ENCODE assay signal across 23 mouse cellular contexts in the genomic region with DNA sequence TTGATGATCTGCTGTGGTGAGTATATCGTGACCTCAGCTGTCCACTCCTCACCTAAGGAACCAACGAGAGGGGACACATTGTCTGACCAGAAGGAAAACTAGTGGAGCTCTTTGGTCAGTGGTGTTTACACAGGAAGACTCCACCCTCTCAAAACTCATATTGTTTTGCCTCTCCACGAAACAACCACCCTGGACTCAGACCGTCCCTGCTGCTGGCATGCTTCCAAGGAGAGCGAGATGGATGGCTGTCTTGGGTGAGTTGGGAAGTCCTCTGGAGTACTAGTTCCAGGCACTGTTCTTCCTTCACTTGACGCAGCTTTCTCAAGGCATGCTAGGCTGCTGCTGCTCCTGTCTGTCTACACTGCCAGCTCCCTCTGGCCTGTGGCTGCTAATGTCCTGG. TPM values are rescaled to one million over a fixed set of nuclear protein-coding genes. Genes with fewer than 3 reads are reported as not detected.
DNase-seq lines count a peak whose midpoint lies in the region; TF ChIP-seq lines count a peak whose summit lies in the region.
"Had no signal": no experiment of that assay in that cellular context is flagged by ENCODE, and none has a peak within 500 bp of the region (broad histone marks: within the 10 kb centered on the region; RNA-seq: fewer than 3 reads in every experiment).

No protein-coding gene starts in this region.

- H3K9ac ChIP-seq in heart, adult 2 months (ENCODE audit: low read depth, low read length): no peak overlapping the region
- H3K9ac ChIP-seq: neural tube, embryonic 12.5 days had no signal

- H3K4me3 ChIP-seq in heart, adult 2 months: no peak overlapping the region
- H3K4me3 ChIP-seq in heart, embryonic 10.5 days: no peak overlapping the region
- H3K4me3 ChIP-seq: neural tube, embryonic 12.5 days had no signal

- no peak for TF ChIP-seq EP300 in heart, adult 2 months (IDR thresholded peaks at IDR 0.05; ENCODE audit: insufficient read depth, low read depth, low read length)

- intact Hi-C loops in heart, adult 2 months (cut with DNase I): no loop called here

- H3K27ac ChIP-seq in heart, adult 2 months: peak overlapping the region; percentile 73
- no peak overlapping the region for H3K27ac ChIP-seq in heart, embryonic 10.5 days
- H3K27ac ChIP-seq: hindbrain, postnatal 0 days; kidney, postnatal 0 days; neural tube, embryonic 12.5 days had no signal

- no peaks in the 10 kb centered on the region for H3K36me3 ChIP-seq in heart, adult 2 months (ENCODE audit: control insufficient read depth, insufficient read depth, low read length)
- no peaks in the 10 kb centered on the region for H3K36me3 ChIP-seq in heart, embryonic 10.5 days
- H3K36me3 ChIP-seq: neural tube, embryonic 12.5 days had no signal

- no peaks in the 10 kb centered on the region for H3K9me3 ChIP-seq in heart, embryonic 10.5 days
- H3K9me3 ChIP-seq: neural tube, embryonic 12.5 days had no signal

- H3K79me2 ChIP-seq in heart, adult 2 months (replicated peaks; ENCODE audit: control insufficient read depth, insufficient read depth, low read length): no peaks in the 10 kb centered on the region

- peak; percentile 32; the same call in 1 of the 2 replicates for TF ChIP-seq POLR2A in heart, adult 2 months (IDR thresholded peaks at IDR 0.05; ENCODE audit: insufficient read depth, low read depth, low read length)

- 53% methylated on average over 6 of the region's 6 CpGs for WGBS in heart, adult 2 months
- WGBS in heart, embryonic 10.5 days: 77% methylated on average over 6 of the region's 6 CpGs

- H3K4me1 ChIP-seq in heart, adult 2 months (ENCODE audit: control insufficient read depth, insufficient read depth, low read length): peaks cover 14% of the 10 kb centered on the region
- peaks cover 33% of the 10 kb centered on the region for H3K4me1 ChIP-seq in heart, embryonic 10.5 days
- H3K4me1 ChIP-seq: neural tube, embryonic 12.5 days had no signal

- no peaks in the 10 kb centered on the region for H3K27me3 ChIP-seq in heart, adult 2 months (ENCODE audit: control insufficient read depth, insufficient read depth, low read length)
- peaks cover 16% of the 10 kb centered on the region for H3K27me3 ChIP-seq in heart, embryonic 10.5 days (ENCODE audit: insufficient read depth, poor library complexity, severe bottlenecking)
- H3K27me3 ChIP-seq: neural tube, embryonic 12.5 days had no signal

- peak; percentile 54 to 57 for DNase-seq in heart, adult 2 months
- DNase-seq in heart, embryonic 10.5 days (ENCODE audit: low spot score): no peak
- DNase-seq in heart, adult 9 months (ENCODE audit: low spot score in 2 of 2): peak; percentile 41 to 62
- peak; percentile 36 for DNase-seq in heart, postnatal 4 days
- DNase-seq in lung, postnatal 25 days (ENCODE audit: low spot score): peak; percentile 48
- DNase-seq in thymus, postnatal 36 days: no peak
- DNase-seq in urinary bladder, postnatal 14 days (ENCODE audit: low spot score): no peak
- DNase-seq: adrenal gland, adult 2 months; cerebellum, adult 11-12 months; cerebellum, postnatal 14 days; right cerebral cortex, postnatal 4 days; thymus, adult 2 months had no signal

- TF ChIP-seq CTCF in heart, adult 2 months (IDR thresholded peaks at IDR 0.05): no peak

RNA-seq across cellular contexts. Expression of a gene that starts 16.0 kb away (rescaled TPM):
- total RNA-seq in heart, adult 2 months (2021): under 1 TPM in 1 of 2 experiments, not detected in 1; 0.10 TPM
- 0.20 and 0.29 TPM in 2 replicates for polyA plus RNA-seq in heart, adult 2 months (2012; rRNA removed)
- 0.12 and 0.44 TPM in 2 replicates for polyA plus RNA-seq in heart, embryonic 10.5 days (2016; fragmentation: Nextera tagmentation; extraction: Ambion mirVana)
- total RNA-seq in heart, postnatal 4 days (2021): under 1 TPM in 1 of 2 experiments, not detected in 1; 0.17 TPM
- total RNA-seq: granulocyte monocyte progenitor cell, adult 5-6 weeks; hematopoietic stem cell, adult 5-6 weeks had no signal
- polyA plus RNA-seq: liver, embryonic 16.5 days had no signal

RNA-seq across cellular contexts. Expression of a gene that starts 24.2 kb away (rescaled TPM):
- total RNA-seq in heart, adult 2 months (2021): under 1 TPM; 0.13 to 0.25 TPM
- 0.08 and 0.15 TPM in 2 replicates for polyA plus RNA-seq in heart, adult 2 months (2012; rRNA removed)
- polyA plus RNA-seq in heart, embryonic 10.5 days (2016; fragmentation: Nextera tagmentation; extraction: Ambion mirVana): not detected in 2 replicates
- total RNA-seq in heart, postnatal 4 days (2021): not detected
- total RNA-seq: adrenal gland, adult 2 months; granulocyte monocyte progenitor cell, adult 5-6 weeks; hematopoietic stem cell, adult 5-6 weeks; layer of hippocampus, adult 8-10 months; left cerebral cortex, postnatal 25 days had no signal
- polyA plus RNA-seq: embryonic facial prominence, embryonic 14.5 days; forebrain, embryonic 16.5 days; kidney, postnatal 0 days; liver, embryonic 16.5 days; neural tube, embryonic 12.5 days; stomach, embryonic 16.5 days had no signal

RNA-seq across cellular contexts. Expression of a gene that starts 24.3 kb away (rescaled TPM):
- under 1 TPM; 0.45 to 0.47 TPM for total RNA-seq in heart, adult 2 months (2021)
- polyA plus RNA-seq in heart, adult 2 months (2012; rRNA removed): 0.67 and 0.94 TPM in 2 replicates
- polyA plus RNA-seq in heart, embryonic 10.5 days (2016; fragmentation: Nextera tagmentation; extraction: Ambion mirVana): 0.09 TPM in 1 of 2 replicates, not detected in the other
- under 1 TPM; 0.50 to 0.93 TPM for total RNA-seq in heart, postnatal 4 days (2021)
- total RNA-seq: granulocyte monocyte progenitor cell, adult 5-6 weeks had no signal

RNA-seq across cellular contexts. Expression of a gene that starts 40.5 kb away (rescaled TPM):
- total RNA-seq in heart, adult 2 months (2021): under 1 TPM; 0.36 to 0.37 TPM
- polyA plus RNA-seq in heart, adult 2 months (2012; rRNA removed): 1.7 and 2.1 TPM in 2 replicates
- polyA plus RNA-seq in heart, embryonic 10.5 days (2016; fragmentation: Nextera tagmentation; extraction: Ambion mirVana): 1.8 and 2.4 TPM in 2 replicates
- 1 to 10 TPM; 3.3 to 3.5 TPM for total RNA-seq in heart, postnatal 4 days (2021)

RNA-seq across cellular contexts. Expression of a gene that starts 41.3 kb away (rescaled TPM):
- 1 to 10 TPM; 4.4 to 6.9 TPM for total RNA-seq in heart, adult 2 months (2021)
- polyA plus RNA-seq in heart, adult 2 months (2012; rRNA removed): 14.2 and 17.3 TPM in 2 replicates
- polyA plus RNA-seq in heart, embryonic 10.5 days (2016; fragmentation: Nextera tagmentation; extraction: Ambion mirVana): 2.1 and 3.0 TPM in 2 replicates
- 10 to 100 TPM in 1 of 2 experiments, 1 to 10 TPM in 1; 9.0 to 10.4 TPM for total RNA-seq in heart, postnatal 4 days (2021)

Comparison
In these comparisons a context has a peak if more than half of its experiments do, and no peak if none do; other contexts are left out.
1. DNase-seq: peak in heart, adult 2 months (2 of 2), heart, adult 9 months (2 of 2), heart, postnatal 4 days (single experiment) and lung, postnatal 25 days (single experiment); none in heart, embryonic 10.5 days (single experiment), thymus, postnatal 36 days (0 of 2) and urinary bladder, postnatal 14 days (single experiment).